Mouse (Mus musculus): ENCODE measurements around the gene Iqcm. TPM values are rescaled to one million over a fixed set of nuclear protein-coding genes. Genes with fewer than 3 reads are reported as not detected.
"Not testable (repeated sequence)": the region's sequence is repeated elsewhere in the genome, so short reads cannot be mapped to it uniquely, and the experiment has no call there.

Gene Iqcm
- not detected in 2 replicates for total RNA-seq (2017)

GRCm38 (mm10) chr8:75448394-75448793 is at the start of gene Iqcm:
Gene Iqcm, plus strand, starts transcription at chr8:75448694.
- no peak for ATAC-seq (ENCODE audit: extremely low read depth, insufficient number of reproducible peaks, low FRiP score, poor library complexity, severe bottlenecking)

- ATAC-seq (ENCODE audit: extremely low read depth, insufficient number of reproducible peaks, low FRiP score, poor library complexity, severe bottlenecking) = no peak
Observed at GRCm38 (mm10) chr8:75406489-75406888, 42.0 kb upstream of the Iqcm start, which contains the start of gene Gm10358. Gene Gm10358, minus strand, starts transcription at chr8:75406589.

- not testable (repeated sequence) for ATAC-seq (ENCODE audit: extremely low read depth, insufficient number of reproducible peaks, low FRiP score, poor library complexity, severe bottlenecking)
Observed at GRCm38 (mm10) chr8:75415696-75416095, 32.8 kb upstream of the Iqcm start.

- no peak for ATAC-seq (ENCODE audit: extremely low read depth, insufficient number of reproducible peaks, low FRiP score, poor library complexity, severe bottlenecking)
Observed at GRCm38 (mm10) chr8:75476756-75477155, 28.3 kb downstream of the Iqcm start.

GRCm38 (mm10) chr8:75489035-75489678 is 40.7 kb downstream of the Iqcm start:
- ATAC-seq (ENCODE audit: extremely low read depth, insufficient number of reproducible peaks, low FRiP score, poor library complexity, severe bottlenecking) = no peak

GRCm38 (mm10) chr8:75509299-75509698 is 60.8 kb downstream of the Iqcm start:
- ATAC-seq (ENCODE audit: extremely low read depth, insufficient number of reproducible peaks, low FRiP score, poor library complexity, severe bottlenecking) = no peak

GRCm38 (mm10) chr8:75513786-75514185 is 65.3 kb downstream of the Iqcm start:
- no peak for ATAC-seq (ENCODE audit: extremely low read depth, insufficient number of reproducible peaks, low FRiP score, poor library complexity, severe bottlenecking)

GRCm38 (mm10) chr8:75549284-75549683 is 100.8 kb downstream of the Iqcm start:
- no peak for ATAC-seq (ENCODE audit: extremely low read depth, insufficient number of reproducible peaks, low FRiP score, poor library complexity, severe bottlenecking)

GRCm38 (mm10) chr8:75596281-75596680 is 147.8 kb downstream of the Iqcm start:
- no peak for ATAC-seq (ENCODE audit: extremely low read depth, insufficient number of reproducible peaks, low FRiP score, poor library complexity, severe bottlenecking)

- no peak for ATAC-seq (ENCODE audit: extremely low read depth, insufficient number of reproducible peaks, low FRiP score, poor library complexity, severe bottlenecking)
Observed at GRCm38 (mm10) chr8:75642958-75643357, 194.5 kb downstream of the Iqcm start.

GRCm38 (mm10) chr8:75659287-75659686 is 210.8 kb downstream of the Iqcm start:
- no peak for ATAC-seq (ENCODE audit: extremely low read depth, insufficient number of reproducible peaks, low FRiP score, poor library complexity, severe bottlenecking)

- no peak for ATAC-seq (ENCODE audit: extremely low read depth, insufficient number of reproducible peaks, low FRiP score, poor library complexity, severe bottlenecking)
Observed at GRCm38 (mm10) chr8:75746561-75746960, 298.1 kb downstream of the Iqcm start.

- ATAC-seq (ENCODE audit: extremely low read depth, insufficient number of reproducible peaks, low FRiP score, poor library complexity, severe bottlenecking) = no peak
Observed at GRCm38 (mm10) chr8:75755596-75755995, 307.1 kb downstream of the Iqcm start.

- no peak for ATAC-seq (ENCODE audit: extremely low read depth, insufficient number of reproducible peaks, low FRiP score, poor library complexity, severe bottlenecking)
Observed at GRCm38 (mm10) chr8:75828468-75829132, 380.1 kb downstream of the Iqcm start.

- no peak for ATAC-seq (ENCODE audit: extremely low read depth, insufficient number of reproducible peaks, low FRiP score, poor library complexity, severe bottlenecking)
Observed at GRCm38 (mm10) chr8:75835245-75835644, 386.8 kb downstream of the Iqcm start.

GRCm38 (mm10) chr8:75917603-75918344 is 469.3 kb downstream of the Iqcm start:
- ATAC-seq (ENCODE audit: extremely low read depth, insufficient number of reproducible peaks, low FRiP score, poor library complexity, severe bottlenecking) = no peak

- ATAC-seq (ENCODE audit: extremely low read depth, insufficient number of reproducible peaks, low FRiP score, poor library complexity, severe bottlenecking) = no peak
Observed at GRCm38 (mm10) chr8:75949166-75949565, 500.7 kb downstream of the Iqcm start.

- no peak for ATAC-seq (ENCODE audit: extremely low read depth, insufficient number of reproducible peaks, low FRiP score, poor library complexity, severe bottlenecking)
Observed at GRCm38 (mm10) chr8:75956016-75956415, 507.5 kb downstream of the Iqcm start.

- no peak for ATAC-seq (ENCODE audit: extremely low read depth, insufficient number of reproducible peaks, low FRiP score, poor library complexity, severe bottlenecking)
Observed at GRCm38 (mm10) chr8:76018501-76018900, 570.0 kb downstream of the Iqcm start.

All from neutrophil, adult 5-6 weeks (primary cell).